Mouse (Mus musculus) megakaryocyte, embryonic 14.5 days (primary cell): ENCODE measurements around the gene Gripap1.

Experiments
- FLI1 ChIP-seq: IDR thresholded peaks from 2 replicates; pipeline ENCODE4 v1.6.1; 2012; ENCODE audit warnings: low read length, inconsistent platforms, mixed read lengths
- GATA1 ChIP-seq: IDR thresholded peaks from 3 replicates; pipeline ENCODE4 v1.6.1; 2012; ENCODE audit warnings: mixed read lengths, low read length, inconsistent platforms, borderline replicate concordance

DNA sequence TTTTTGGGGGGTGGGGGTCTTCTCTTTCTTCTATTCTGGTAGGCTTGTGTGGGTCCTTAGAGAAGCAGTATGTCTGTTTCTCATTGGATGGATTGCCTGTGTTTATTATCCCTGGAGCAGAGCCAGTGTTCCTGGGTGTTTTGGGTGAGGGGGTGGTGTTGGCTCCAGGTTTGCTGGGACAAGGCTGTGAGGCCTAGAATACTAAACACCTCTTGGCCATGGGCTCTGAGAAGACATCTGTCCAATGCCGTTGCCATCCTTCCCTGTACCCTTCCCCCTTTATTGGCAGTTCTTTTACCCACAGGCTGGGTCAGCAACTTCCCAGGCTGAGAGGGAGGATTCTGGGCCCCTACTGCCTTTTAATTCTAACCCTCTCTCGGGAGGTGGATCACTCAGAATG, 58.3 kb downstream of the Gripap1 start:
- no peak for TF ChIP-seq GATA1
- TF ChIP-seq FLI1: no peak
